Mouse (Mus musculus): ENCODE data around the gene Col5a2. TPM values are rescaled to one million over a fixed set of nuclear protein-coding genes. Genes with fewer than 3 reads are reported as not detected.

The Col5a2 gene
- polyA plus RNA-seq, 1 experiment from 2014 or later: 15.0 TPM

DNA sequence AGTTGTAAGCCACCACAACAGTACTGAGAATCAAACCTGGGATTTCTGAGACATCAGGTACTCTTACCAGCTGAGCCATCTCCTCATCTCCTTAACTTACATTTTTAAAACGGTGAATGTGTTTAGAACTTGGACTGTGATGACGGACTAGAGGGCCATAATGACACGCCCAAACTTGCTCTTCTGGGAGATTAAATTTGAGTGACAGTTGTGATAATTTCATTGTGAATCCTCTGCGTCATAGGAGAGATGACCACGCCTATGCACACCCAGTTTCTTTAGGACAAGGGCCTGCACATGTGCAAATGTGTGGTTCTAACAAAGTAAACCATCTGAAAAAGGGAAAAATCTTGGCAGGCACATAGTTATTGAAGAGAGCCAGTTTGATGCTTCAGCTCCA, 79.2 kb downstream of the Col5a2 start:
- no peak overlapping the region for H3K4me3 ChIP-seq (replicated peaks)
- no peak overlapping the region for H3K4me2 ChIP-seq
- no peaks in the 10 kb centered on the region for H3K36me3 ChIP-seq
- H3K9ac ChIP-seq (replicated peaks): no peak overlapping the region
- H3K27ac ChIP-seq (replicated peaks): no peak overlapping the region
- WGBS: 94% methylated on average over 5 of the region's 5 CpGs
- H3K4me1 ChIP-seq: no peaks in the 10 kb centered on the region
- ATAC-seq (ENCODE audit: low FRiP score): no peak
- no peaks in the 10 kb centered on the region for H3K27me3 ChIP-seq (replicated peaks)
- H3K9me3 ChIP-seq (replicated peaks): no peaks in the 10 kb centered on the region

DNA sequence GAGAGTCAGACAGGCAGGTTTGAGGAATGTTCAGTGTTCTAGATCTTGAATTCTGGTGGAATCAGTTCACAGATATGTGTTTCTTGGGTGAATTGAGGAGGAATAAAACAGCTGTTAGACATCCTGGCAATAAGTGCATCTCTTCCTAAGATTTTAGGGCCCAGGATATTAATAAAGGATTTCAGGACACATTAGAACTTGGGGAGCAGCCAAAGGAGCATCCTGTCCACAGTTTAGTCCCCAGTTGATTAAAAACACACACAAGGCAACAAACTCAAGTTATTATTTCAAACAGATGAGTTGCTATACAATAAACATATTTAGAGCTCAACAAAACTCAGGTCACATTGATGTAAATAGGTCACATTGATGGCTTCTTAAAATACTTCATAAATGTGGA, 82.5 kb downstream of the Col5a2 start:
- Histone ChIP-seq H3K27ac (replicated peaks) (no peak overlapping the region), H3K4me3 (replicated peaks) (no peak overlapping the region), H3K4me1 (no peaks in the 10 kb centered on the region), H3K9me3 (replicated peaks) (no peaks in the 10 kb centered on the region), H3K4me2 (no peak overlapping the region), H3K27me3 (replicated peaks) (no peaks in the 10 kb centered on the region), H3K9ac (replicated peaks) (no peak overlapping the region), H3K36me3 (no peaks in the 10 kb centered on the region)
- ATAC-seq (ENCODE audit: low FRiP score): no peak

DNA sequence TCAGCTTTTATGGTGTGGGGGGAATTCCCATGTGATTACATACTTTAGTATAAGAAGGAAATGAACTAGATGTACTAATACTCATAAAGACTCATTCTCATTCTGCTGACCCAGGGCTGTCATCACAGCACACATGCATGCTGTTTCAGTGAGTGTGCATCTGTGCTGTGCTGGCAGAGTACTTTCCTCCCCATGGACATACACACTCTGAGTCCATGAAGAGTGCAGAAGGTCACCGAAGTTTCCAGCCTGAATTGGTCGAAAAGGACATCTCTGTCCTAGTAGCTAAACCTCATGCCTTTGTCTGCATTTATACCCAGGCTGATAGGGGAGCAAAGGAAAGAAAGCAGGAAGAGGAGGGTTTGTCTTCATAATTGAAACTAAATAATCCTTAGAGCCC, 83.2 kb downstream of the Col5a2 start:
- H3K4me3 ChIP-seq (replicated peaks): no peak overlapping the region
- no peak overlapping the region for H3K27ac ChIP-seq (replicated peaks)
- 85% methylated on average over 2 of the region's 2 CpGs for WGBS
- no peak overlapping the region for H3K4me2 ChIP-seq
- no peak overlapping the region for H3K9ac ChIP-seq (replicated peaks)
- H3K36me3 ChIP-seq: no peaks in the 10 kb centered on the region
- H3K4me1 ChIP-seq: no peaks in the 10 kb centered on the region
- no peaks in the 10 kb centered on the region for H3K27me3 ChIP-seq (replicated peaks)
- no peak for ATAC-seq (ENCODE audit: low FRiP score)
- no peaks in the 10 kb centered on the region for H3K9me3 ChIP-seq (replicated peaks)

DNA sequence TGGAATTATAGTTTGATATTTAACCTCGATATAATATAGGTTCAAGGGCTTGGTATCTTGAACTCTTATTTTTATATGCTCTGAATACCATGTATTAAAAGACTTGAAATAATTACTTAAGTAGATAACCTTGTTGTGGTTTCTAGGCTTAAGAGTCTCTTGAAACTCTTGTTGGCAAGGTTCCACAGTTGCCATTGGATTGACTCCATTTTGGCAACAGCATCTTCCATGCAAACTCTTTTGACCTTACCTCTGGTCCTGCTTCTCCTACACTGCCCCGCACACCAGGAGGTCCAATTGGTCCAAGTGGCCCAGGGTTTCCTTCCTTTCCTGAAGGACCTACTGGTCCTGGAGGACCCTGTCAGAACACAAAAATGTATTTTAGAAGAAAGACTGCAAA, 121.2 kb downstream of the Col5a2 start:
- 97% methylated on average over 2 of the region's 2 CpGs for WGBS
- Histone ChIP-seq H3K27ac (replicated peaks) (no peak overlapping the region), H3K9ac (replicated peaks) (no peak overlapping the region), H3K4me3 (replicated peaks) (no peak overlapping the region), H3K4me1 (no peaks in the 10 kb centered on the region), H3K27me3 (replicated peaks) (no peaks in the 10 kb centered on the region), H3K9me3 (replicated peaks) (no peaks in the 10 kb centered on the region), H3K36me3 (no peaks in the 10 kb centered on the region), H3K4me2 (no peak overlapping the region)
- ATAC-seq (ENCODE audit: low FRiP score): no peak

DNA sequence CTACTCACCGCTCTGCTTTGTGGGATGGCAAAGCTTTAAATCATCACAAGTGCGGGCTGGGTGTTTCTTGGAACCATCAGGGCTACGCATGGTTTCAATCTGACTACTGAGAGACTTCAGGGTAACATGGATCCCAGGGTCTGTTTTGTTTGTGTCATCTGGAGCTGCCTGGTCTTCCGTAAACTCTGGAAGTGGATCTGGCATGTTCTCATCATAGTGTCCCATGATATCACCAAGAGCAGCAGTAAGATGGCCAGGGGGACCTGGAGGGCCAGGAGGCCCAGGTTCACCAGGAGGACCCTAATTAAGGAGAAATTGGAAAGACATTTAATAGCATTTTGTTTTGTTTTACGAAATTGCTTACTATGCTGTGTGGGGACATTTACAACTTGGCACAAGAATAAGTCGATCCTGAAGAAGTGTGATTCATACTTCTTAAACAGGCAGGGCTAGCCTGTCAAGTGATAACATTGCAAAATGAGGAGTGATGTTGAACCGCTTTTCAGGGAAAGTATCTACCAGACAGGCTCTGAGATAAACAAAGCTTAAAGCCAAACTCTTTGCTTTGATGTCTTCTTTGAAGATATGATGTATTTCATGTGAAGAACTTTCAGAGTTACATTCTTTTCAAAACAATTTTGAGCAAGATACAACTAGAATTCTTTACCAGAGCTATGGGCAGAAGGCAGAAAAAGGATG, 122.9 kb downstream of the Col5a2 start:
- no peak for ATAC-seq (ENCODE audit: low FRiP score)

GRCm38 (mm10) chr1:45365427-45365826, 137.7 kb downstream of the Col5a2 start:
- 75% methylated on average over 1 of the region's 1 CpGs for WGBS
- H3K27me3 ChIP-seq (replicated peaks): no peaks in the 10 kb centered on the region
- H3K4me1 ChIP-seq: no peaks in the 10 kb centered on the region
- H3K4me2 ChIP-seq: no peak overlapping the region
- H3K36me3 ChIP-seq: no peaks in the 10 kb centered on the region
- no peak overlapping the region for H3K9ac ChIP-seq (replicated peaks)
- ATAC-seq (ENCODE audit: low FRiP score): no peak
- no peak overlapping the region for H3K4me3 ChIP-seq (replicated peaks)
- H3K27ac ChIP-seq (replicated peaks): no peak overlapping the region
- H3K9me3 ChIP-seq (replicated peaks): no peaks in the 10 kb centered on the region

More for the DNA sequence above, 122.9 kb downstream of the Col5a2 start:
- Histone ChIP-seq H3K9ac (replicated peaks) (no peak overlapping the region), H3K9me3 (replicated peaks) (no peaks in the 10 kb centered on the region), H3K36me3 (no peaks in the 10 kb centered on the region), H3K4me1 (no peaks in the 10 kb centered on the region), H3K4me3 (replicated peaks) (no peak overlapping the region), H3K27ac (replicated peaks) (no peak overlapping the region), H3K27me3 (replicated peaks) (no peaks in the 10 kb centered on the region), H3K4me2 (no peak overlapping the region)
- WGBS: 89% methylated on average over 7 of the region's 7 CpGs

DNA sequence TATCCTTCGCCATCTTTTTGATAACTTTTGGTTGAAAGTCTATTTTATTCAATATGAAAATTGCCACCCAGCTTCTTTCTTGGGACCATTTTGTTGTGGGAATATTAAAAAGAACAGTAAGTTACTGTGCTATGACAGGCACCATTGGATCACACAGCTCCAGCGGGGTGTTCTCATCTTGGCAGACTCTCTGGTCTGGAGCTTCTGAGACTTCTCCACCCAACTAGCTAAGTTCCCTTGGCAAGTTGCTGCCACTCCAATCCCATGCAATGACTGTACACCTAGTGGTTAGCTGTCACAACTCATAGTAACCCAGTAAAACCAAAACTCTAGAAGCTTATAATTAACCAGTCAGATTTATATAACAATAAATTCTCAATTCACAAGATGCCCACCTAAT, 139.8 kb downstream of the Col5a2 start:
- no peak overlapping the region for H3K27ac ChIP-seq (replicated peaks)
- no peaks in the 10 kb centered on the region for H3K4me1 ChIP-seq
- no peak for ATAC-seq (ENCODE audit: low FRiP score)
- WGBS: 99% methylated on average over 2 of the region's 2 CpGs
- H3K36me3 ChIP-seq: no peaks in the 10 kb centered on the region
- no peak overlapping the region for H3K4me3 ChIP-seq (replicated peaks)
- H3K4me2 ChIP-seq: no peak overlapping the region
- no peaks in the 10 kb centered on the region for H3K27me3 ChIP-seq (replicated peaks)
- no peaks in the 10 kb centered on the region for H3K9me3 ChIP-seq (replicated peaks)
- no peak overlapping the region for H3K9ac ChIP-seq (replicated peaks)

- H3K27me3 ChIP-seq (replicated peaks): no peaks in the 10 kb centered on the region
- no peak overlapping the region for H3K9ac ChIP-seq (replicated peaks)
- no peaks in the 10 kb centered on the region for H3K36me3 ChIP-seq
- 80% methylated on average over 2 of the region's 2 CpGs for WGBS
- no peaks in the 10 kb centered on the region for H3K9me3 ChIP-seq (replicated peaks)
- H3K27ac ChIP-seq (replicated peaks): no peak overlapping the region
- no peak overlapping the region for H3K4me2 ChIP-seq
- no peak for ATAC-seq (ENCODE audit: low FRiP score)
- H3K4me3 ChIP-seq (replicated peaks): no peak overlapping the region
- H3K4me1 ChIP-seq: no peaks in the 10 kb centered on the region
Measured at GRCm38 (mm10) chr1:45359673-45360072, 143.4 kb downstream of the Col5a2 start.

DNA sequence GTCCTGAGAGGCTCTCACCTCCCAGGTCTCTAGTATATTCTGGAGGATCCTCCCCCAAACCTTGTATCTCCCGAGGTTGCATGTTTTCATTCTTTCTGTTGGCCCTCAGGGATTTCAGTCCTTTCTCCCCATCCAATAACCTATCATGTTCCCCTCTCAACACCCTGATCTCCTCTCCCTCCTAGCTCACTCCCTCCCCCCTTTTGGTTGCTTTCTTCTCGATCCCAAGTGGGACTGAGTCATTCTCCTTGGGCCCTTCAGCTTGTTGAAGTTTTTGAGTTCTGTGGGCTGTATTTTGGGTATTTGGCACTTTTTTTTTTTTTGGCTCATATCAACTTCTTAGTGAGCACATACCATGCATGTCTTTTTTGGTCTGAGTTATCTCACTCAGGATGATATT, 143.9 kb downstream of the Col5a2 start:
- no peaks in the 10 kb centered on the region for H3K36me3 ChIP-seq
- H3K9me3 ChIP-seq (replicated peaks): no peaks in the 10 kb centered on the region
- H3K4me3 ChIP-seq (replicated peaks): no peak overlapping the region
- H3K27ac ChIP-seq (replicated peaks): no peak overlapping the region
- no peak for ATAC-seq (ENCODE audit: low FRiP score)
- no peaks in the 10 kb centered on the region for H3K27me3 ChIP-seq (replicated peaks)
- 81% methylated on average over 2 of the region's 2 CpGs for WGBS
- no peak overlapping the region for H3K9ac ChIP-seq (replicated peaks)
- H3K4me1 ChIP-seq: no peaks in the 10 kb centered on the region
- H3K4me2 ChIP-seq: no peak overlapping the region

DNA sequence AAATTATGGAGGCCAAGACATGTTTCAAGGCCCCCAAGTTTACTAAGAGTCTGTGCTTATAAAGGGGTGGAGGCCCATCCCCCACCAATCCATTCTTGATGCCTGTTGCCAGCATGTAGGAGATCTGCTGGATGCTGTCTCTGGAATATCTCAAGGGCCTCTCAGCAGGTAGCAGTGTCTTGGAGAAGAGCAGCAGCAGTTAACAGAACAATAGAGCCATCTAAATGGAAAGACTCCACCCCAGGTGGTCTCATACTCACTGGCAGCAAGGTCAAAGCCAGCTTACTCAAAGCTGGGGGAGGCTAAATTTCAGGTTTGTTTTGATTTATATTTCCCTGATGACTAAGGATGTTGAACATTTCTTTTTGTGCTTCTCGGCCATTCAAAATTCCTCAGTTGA, 145.1 kb downstream of the Col5a2 start:
- no peak for ATAC-seq (ENCODE audit: low FRiP score)
- Histone ChIP-seq H3K4me1 (no peaks in the 10 kb centered on the region), H3K36me3 (no peaks in the 10 kb centered on the region), H3K27me3 (replicated peaks) (no peaks in the 10 kb centered on the region), H3K4me3 (replicated peaks) (no peak overlapping the region), H3K4me2 (no peak overlapping the region), H3K9me3 (replicated peaks) (no peaks in the 10 kb centered on the region), H3K9ac (replicated peaks) (no peak overlapping the region), H3K27ac (replicated peaks) (no peak overlapping the region)
- 67% methylated on average over 1 of the region's 1 CpGs for WGBS

DNA sequence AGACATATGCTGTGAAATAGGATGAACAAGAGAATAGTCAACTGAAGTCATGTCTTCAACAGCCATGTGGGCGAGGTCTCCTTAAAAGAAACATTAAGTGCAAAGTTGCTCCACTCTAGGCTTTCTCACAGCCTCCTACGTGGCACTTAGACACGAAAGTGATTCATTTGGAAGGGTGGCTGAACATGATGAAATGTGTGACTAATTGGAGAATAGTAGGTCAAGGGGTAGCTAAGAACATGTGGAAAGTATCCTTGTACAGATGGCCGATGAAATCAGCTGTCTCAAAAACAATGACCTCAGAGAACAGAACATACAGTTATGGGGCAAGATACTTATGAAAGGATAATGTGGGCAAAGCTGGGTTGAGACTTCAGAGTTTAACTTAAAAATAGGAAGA, 147.1 kb downstream of the Col5a2 start:
- no peaks in the 10 kb centered on the region for H3K4me1 ChIP-seq
- no peaks in the 10 kb centered on the region for H3K36me3 ChIP-seq
- H3K4me2 ChIP-seq: no peak overlapping the region
- WGBS: 75% methylated on average over 4 of the region's 4 CpGs
- no peak overlapping the region for H3K27ac ChIP-seq (replicated peaks)
- no peak overlapping the region for H3K9ac ChIP-seq (replicated peaks)
- no peaks in the 10 kb centered on the region for H3K9me3 ChIP-seq (replicated peaks)
- no peak overlapping the region for H3K4me3 ChIP-seq (replicated peaks)
- no peak for ATAC-seq (ENCODE audit: low FRiP score)
- H3K27me3 ChIP-seq (replicated peaks): no peaks in the 10 kb centered on the region

- Histone ChIP-seq H3K27ac (replicated peaks) (no peak overlapping the region), H3K4me1 (no peaks in the 10 kb centered on the region), H3K27me3 (replicated peaks) (no peaks in the 10 kb centered on the region), H3K36me3 (no peaks in the 10 kb centered on the region), H3K9me3 (replicated peaks) (no peaks in the 10 kb centered on the region), H3K9ac (replicated peaks) (no peak overlapping the region), H3K4me3 (replicated peaks) (no peak overlapping the region), H3K4me2 (no peak overlapping the region)
- ATAC-seq (ENCODE audit: low FRiP score): no peak
- WGBS: 91% methylated on average over 1 of the region's 1 CpGs
Measured at GRCm38 (mm10) chr1:45329149-45329548, 173.9 kb downstream of the Col5a2 start.
